Mouse (Mus musculus): ENCODE data around the gene Abtb2. TPM values are rescaled to one million over a fixed set of nuclear protein-coding genes. Genes with fewer than 3 reads are reported as not detected.

Abtb2 gene
- polyA plus RNA-seq, 1 experiment = 16.1 TPM

- Histone ChIP-seq H3K36me3 (ENCODE audit: control insufficient read depth, insufficient read depth) (no peaks in the 10 kb centered on the region), H3ac (ENCODE audit: control insufficient read depth, insufficient read length) (no peak overlapping the region), H3K4me3 (no peak overlapping the region), H3K27me3 (ENCODE audit: control insufficient read depth, insufficient read depth, insufficient read length) (no peaks in the 10 kb centered on the region), H3K4me2 (ENCODE audit: low read depth) (no peak overlapping the region), H3K79me2 (ENCODE audit: control insufficient read depth, insufficient read depth) (peaks cover 19% of the 10 kb centered on the region)
- TF ChIP-seq E2F4 (IDR thresholded peaks at IDR 0.05; ENCODE audit: insufficient read depth) (no peak), TCF3 (IDR thresholded peaks at IDR 0.05; ENCODE audit: insufficient read length, low read depth) (no peak), POLR2A (IDR thresholded peaks at IDR 0.05; ENCODE audit: insufficient read length, low read depth) (no peak), USF1 (IDR thresholded peaks at IDR 0.05; ENCODE audit: low read depth) (no peak), MYOG (IDR thresholded peaks at IDR 0.05; ENCODE audit: control insufficient read depth in 1 of 3, insufficient read depth in 1 of 3, insufficient read length in 2 of 3, low read depth in 2 of 3) (no peak), REST (IDR thresholded peaks at IDR 0.05; ENCODE audit: insufficient read depth, insufficient read length) (no peak), POLR2AphosphoS2 (IDR thresholded peaks at IDR 0.05; ENCODE audit: insufficient read length, low read depth) (no peak), SRF (IDR thresholded peaks at IDR 0.05; ENCODE audit: control insufficient read depth, insufficient read length, low read depth) (no peak), MYOD1 (IDR thresholded peaks at IDR 0.05; ENCODE audit: control insufficient read depth in 1 of 3, insufficient read length in 2 of 3, low read depth in 2 of 3) (no peak), CEBPB (IDR thresholded peaks at IDR 0.05; ENCODE audit: insufficient read depth, poor library complexity, severe bottlenecking) (no peak), MAX (IDR thresholded peaks at IDR 0.05; ENCODE audit: low read depth) (no peak), TCF12 (IDR thresholded peaks at IDR 0.05; ENCODE audit: insufficient read depth, poor library complexity, severe bottlenecking) (no peak)
Measured at GRCm38 (mm10) chr2:103581369-103581897, 15.3 kb downstream of the Abtb2 start.

GRCm38 (mm10) chr2:103583316-103583715 lies 17.2 kb downstream of the Abtb2 start:
- Histone ChIP-seq H3K36me3 (ENCODE audit: control insufficient read depth, insufficient read depth) (no peaks in the 10 kb centered on the region), H3K27me3 (ENCODE audit: control insufficient read depth, insufficient read depth, insufficient read length) (no peaks in the 10 kb centered on the region), H3K4me2 (ENCODE audit: low read depth) (peak overlapping the region; percentile 60), H3ac (ENCODE audit: control insufficient read depth, insufficient read length) (no peak overlapping the region), H3K4me3 (no peak overlapping the region), H3K79me2 (ENCODE audit: control insufficient read depth, insufficient read depth) (peaks cover 23% of the 10 kb centered on the region)
- TF ChIP-seq MAX (IDR thresholded peaks at IDR 0.05; ENCODE audit: low read depth) (no peak), REST (IDR thresholded peaks at IDR 0.05; ENCODE audit: insufficient read depth, insufficient read length) (no peak), CEBPB (IDR thresholded peaks at IDR 0.05; ENCODE audit: insufficient read depth, poor library complexity, severe bottlenecking) (peak; percentile 95), SRF (IDR thresholded peaks at IDR 0.05; ENCODE audit: control insufficient read depth, insufficient read length, low read depth) (no peak)

- peak overlapping the region; percentile 60 for H3K4me2 ChIP-seq (ENCODE audit: low read depth)
- peaks cover 16% of the 10 kb centered on the region for H3K79me2 ChIP-seq (ENCODE audit: control insufficient read depth, insufficient read depth)
- H3K36me3 ChIP-seq (ENCODE audit: control insufficient read depth, insufficient read depth) = no peaks in the 10 kb centered on the region
- no peak overlapping the region for H3ac ChIP-seq (ENCODE audit: control insufficient read depth, insufficient read length)
- TF ChIP-seq TCF12 (IDR thresholded peaks at IDR 0.05; ENCODE audit: insufficient read depth, poor library complexity, severe bottlenecking) = no peak
- TF ChIP-seq MAX (IDR thresholded peaks at IDR 0.05; ENCODE audit: low read depth) = no peak
- no peak for TF ChIP-seq MYOG (IDR thresholded peaks at IDR 0.05; ENCODE audit: control insufficient read depth in 1 of 3, insufficient read depth in 1 of 3, insufficient read length in 2 of 3, low read depth in 2 of 3)
- no peak overlapping the region for H3K4me3 ChIP-seq
- no peaks in the 10 kb centered on the region for H3K27me3 ChIP-seq (ENCODE audit: control insufficient read depth, insufficient read depth, insufficient read length)
Measured at GRCm38 (mm10) chr2:103584093-103584492, 18.0 kb downstream of the Abtb2 start.

GRCm38 (mm10) chr2:103586423-103586822 lies 20.3 kb downstream of the Abtb2 start:
- Histone ChIP-seq H3K36me3 (ENCODE audit: control insufficient read depth, insufficient read depth) (no peaks in the 10 kb centered on the region), H3K4me3 (no peak overlapping the region), H3ac (ENCODE audit: control insufficient read depth, insufficient read length) (no peak overlapping the region), H3K27me3 (ENCODE audit: control insufficient read depth, insufficient read depth, insufficient read length) (no peaks in the 10 kb centered on the region), H3K79me2 (ENCODE audit: control insufficient read depth, insufficient read depth) (peaks cover 30% of the 10 kb centered on the region), H3K4me2 (ENCODE audit: low read depth) (no peak overlapping the region)
- TF ChIP-seq POLR2A (IDR thresholded peaks at IDR 0.05; ENCODE audit: insufficient read length, low read depth) = no peak
- no peak for TF ChIP-seq USF1 (IDR thresholded peaks at IDR 0.05; ENCODE audit: low read depth)
- no peak for TF ChIP-seq MAX (IDR thresholded peaks at IDR 0.05; ENCODE audit: low read depth)
- no peak for TF ChIP-seq CEBPB (IDR thresholded peaks at IDR 0.05; ENCODE audit: insufficient read depth, poor library complexity, severe bottlenecking)
- no peak for TF ChIP-seq SRF (IDR thresholded peaks at IDR 0.05; ENCODE audit: control insufficient read depth, insufficient read length, low read depth)
- no peak for TF ChIP-seq REST (IDR thresholded peaks at IDR 0.05; ENCODE audit: insufficient read depth, insufficient read length)

- Histone ChIP-seq H3K4me2 (ENCODE audit: low read depth) (peak overlapping the region; percentile 26), H3ac (ENCODE audit: control insufficient read depth, insufficient read length) (no peak overlapping the region), H3K79me2 (ENCODE audit: control insufficient read depth, insufficient read depth) (peaks cover 30% of the 10 kb centered on the region), H3K4me3 (no peak overlapping the region), H3K36me3 (ENCODE audit: control insufficient read depth, insufficient read depth) (no peaks in the 10 kb centered on the region), H3K27me3 (ENCODE audit: control insufficient read depth, insufficient read depth, insufficient read length) (no peaks in the 10 kb centered on the region)
- TF ChIP-seq TCF12 (IDR thresholded peaks at IDR 0.05; ENCODE audit: insufficient read depth, poor library complexity, severe bottlenecking) (no peak), REST (IDR thresholded peaks at IDR 0.05; ENCODE audit: insufficient read depth, insufficient read length) (no peak), USF1 (IDR thresholded peaks at IDR 0.05; ENCODE audit: low read depth) (no peak), CEBPB (IDR thresholded peaks at IDR 0.05; ENCODE audit: insufficient read depth, poor library complexity, severe bottlenecking) (no peak), MYOG (IDR thresholded peaks at IDR 0.05; ENCODE audit: control insufficient read depth in 1 of 3, insufficient read depth in 1 of 3, insufficient read length in 2 of 3, low read depth in 2 of 3) (no peak), MAX (IDR thresholded peaks at IDR 0.05; ENCODE audit: low read depth) (no peak)
Measured at GRCm38 (mm10) chr2:103588776-103589175, 22.7 kb downstream of the Abtb2 start.
